Mouse (Mus musculus) CH12.LX (cell line): ENCODE data around the gene Grcc10.

ENCODE experiments used
- CTCF ChIP-seq, 2 experiments: IDR thresholded peaks in 1 of 2; conservative IDR thresholded peaks in 1 of 2; 2 replicates each; pipeline ENCODE4 v1.5.1; 2011 to 2012; ENCODE audit warnings: low read depth in 2 of 2, low read length in 2 of 2, improper control_type of control experiment in 1 of 2, inconsistent platforms in 1 of 2, mild to moderate bottlenecking in 1 of 2, moderate library complexity in 1 of 2
- ELF1 ChIP-seq: IDR thresholded peaks from 2 replicates; pipeline ENCODE4 v1.6.1; 2014; ENCODE audit warnings: low read depth, mild to moderate bottlenecking, inconsistent platforms, low read length, improper control_type of control experiment
- ETS1 ChIP-seq: conservative IDR thresholded peaks from 2 replicates; pipeline ENCODE4 v1.6.1; 2012; ENCODE audit warnings: low read depth, mild to moderate bottlenecking, inconsistent platforms, low read length, improper control_type of control experiment, moderate library complexity
- HCFC1 ChIP-seq: IDR thresholded peaks from 2 replicates; pipeline ENCODE4 v1.6.1; 2012; ENCODE audit warnings: low read depth, mild to moderate bottlenecking, inconsistent platforms, low read length, improper control_type of control experiment
- IRF4 ChIP-seq: IDR thresholded peaks from 2 replicates; pipeline ENCODE4 v1.6.1; 2014; ENCODE audit warnings: low read depth, mild to moderate bottlenecking, inconsistent platforms, low read length, improper control_type of control experiment
- KAT2A ChIP-seq: IDR thresholded peaks from 2 replicates; pipeline ENCODE4 v1.6.1; 2012; ENCODE audit warnings: low read length, improper control_type of control experiment, inconsistent platforms; ENCODE audit not compliant: insufficient replicate concordance
- MEF2A ChIP-seq: IDR thresholded peaks from 2 replicates; pipeline ENCODE4 v1.6.1; 2014; ENCODE audit warnings: low read depth, mild to moderate bottlenecking, inconsistent platforms, low read length, improper control_type of control experiment, borderline replicate concordance
- NRF1 ChIP-seq: IDR thresholded peaks from 2 replicates; pipeline ENCODE4 v1.6.1; 2014; ENCODE audit warnings: low read depth, mild to moderate bottlenecking, inconsistent platforms, low read length, improper control_type of control experiment, moderate library complexity
- POLR2A ChIP-seq: IDR thresholded peaks from 2 replicates; pipeline ENCODE4 v1.6.1; 2011; ENCODE audit warnings: low read depth, mild to moderate bottlenecking, improper control_type of control experiment, low read length
- ZC3H11A ChIP-seq: IDR thresholded peaks from 2 replicates; pipeline ENCODE4 v1.6.1; 2012; ENCODE audit warnings: low read depth, mild to moderate bottlenecking, inconsistent platforms, low read length, improper control_type of control experiment
- ZKSCAN1 ChIP-seq: IDR thresholded peaks from 2 replicates; pipeline ENCODE4 v1.6.1; 2012; ENCODE audit warnings: low read depth, inconsistent platforms, low read length, improper control_type of control experiment, borderline replicate concordance

- TF ChIP-seq MEF2A = no peak
- no peak for TF ChIP-seq POLR2A
- TF ChIP-seq KAT2A = no peak
- TF ChIP-seq CTCF (conservative IDR thresholded peaks at IDR 0.05 in 1 of 2, IDR thresholded peaks at IDR 0.05 in 1 of 2; ENCODE audit: low read depth in 2 of 2, low read length in 2 of 2) = no peak
- no peak for TF ChIP-seq IRF4
- TF ChIP-seq HCFC1 = no peak
- TF ChIP-seq NRF1 = no peak
- no peak for TF ChIP-seq ELF1
- no peak for TF ChIP-seq ZKSCAN1
- no peak for TF ChIP-seq ETS1
- TF ChIP-seq ZC3H11A = no peak
These were observed 10.1 kb downstream of the Grcc10 start for GRCm38 (mm10) chr6:124731038-124731437.
